Mouse (Mus musculus) adrenal gland, postnatal 4 days (tissue): Measurements from ENCODE around the gene Epb41. TPM values are rescaled to one million over a fixed set of nuclear protein-coding genes. Genes with fewer than 3 reads are reported as not detected.
A peak's percentile ranks its signal among the peaks of the same experiment; 100 is the strongest.

Experiments
- DNase-seq, 2 experiments: peaks; one replicate each; pipeline ENCODE4 v3.0.0; 2021 to 2022; ENCODE audit warnings: low spot score in 2 of 2, mixed read lengths in 2 of 2
- total RNA-seq, 2 experiments: library from RNA; stranded (reverse); gene quantifications; 2 replicates each; pipeline ENCODE4 v1.2.3; 2021

The Epb41 gene
- total RNA-seq, 2 experiments from 2014 or later: 67.2 to 91.2 TPM

- DNase-seq: no peak
Observed at GRCm38 (mm10) chr4:132075796-132076195, 675 bp upstream of the Epb41 start.

DNA sequence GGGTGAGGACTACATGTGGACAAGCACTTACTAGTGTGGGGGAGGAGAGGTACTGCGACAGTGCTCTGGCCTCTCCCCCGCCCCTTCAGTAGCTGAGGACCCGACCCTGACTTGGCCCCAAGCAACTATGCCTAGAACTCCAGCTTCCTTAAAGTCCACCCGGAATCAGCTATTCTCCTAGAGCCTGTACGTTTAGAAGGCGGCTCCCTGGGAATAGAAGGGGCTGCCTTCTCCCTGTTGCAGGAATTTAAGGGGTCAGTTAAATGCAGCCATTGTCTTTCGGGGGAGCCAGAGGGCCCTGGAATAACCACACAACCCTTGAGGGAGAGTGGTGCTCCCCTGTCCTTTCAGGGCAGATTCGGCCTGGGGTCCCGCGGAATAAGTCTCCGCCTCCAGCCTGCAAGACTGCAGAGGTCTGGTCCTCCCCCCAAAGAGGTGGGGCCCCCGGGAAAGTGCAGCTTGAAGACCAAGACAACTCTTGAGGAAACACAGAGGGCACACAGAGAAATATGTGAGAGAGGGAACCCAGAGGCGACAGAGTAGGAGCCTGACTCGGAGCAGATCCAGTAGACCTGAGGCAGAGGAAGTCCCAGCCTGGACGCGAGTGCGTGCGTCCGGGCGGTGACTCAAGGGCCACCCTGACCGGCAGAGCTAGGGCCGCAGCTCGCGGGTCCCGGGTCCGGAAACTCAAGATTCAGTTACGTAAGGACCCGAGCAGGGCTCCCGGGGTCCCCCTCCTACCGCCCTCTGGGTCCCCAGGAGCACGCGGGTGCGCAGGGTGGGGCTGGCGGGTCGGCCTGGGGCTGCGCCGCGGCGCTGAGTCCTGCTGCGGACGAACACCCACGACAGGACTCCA is 816 bp downstream of the Epb41 start, which contains the start of gene Gm10300:
TSS of gene Gm10300 (plus strand) at position 621 of the 856 bp plus-strand sequence.
- DNase-seq: no peak

GRCm38 (mm10) chr4:132072946-132073345 is 2.2 kb downstream of the Epb41 start:
- no peak for DNase-seq

DNA sequence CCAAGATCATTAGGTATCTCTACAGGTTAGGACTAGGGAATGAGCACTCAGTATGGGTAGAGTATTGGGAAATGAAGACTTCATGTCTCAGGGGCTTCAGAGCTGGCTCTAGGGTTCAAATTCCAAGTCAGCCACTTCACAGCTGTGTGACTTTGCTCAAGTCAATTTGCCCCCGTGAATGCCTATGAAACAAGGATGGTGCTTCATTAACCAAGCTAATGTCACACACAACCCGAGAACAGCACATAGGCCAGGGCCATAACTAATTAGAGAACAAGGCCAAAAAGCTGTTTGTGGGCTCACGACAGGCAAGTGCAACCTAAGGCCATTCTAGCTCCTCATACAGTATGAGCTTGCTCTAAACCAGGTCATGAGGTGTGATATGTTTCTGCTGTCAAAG is 3.0 kb downstream of the Epb41 start:
- DNase-seq: no peak

DNA sequence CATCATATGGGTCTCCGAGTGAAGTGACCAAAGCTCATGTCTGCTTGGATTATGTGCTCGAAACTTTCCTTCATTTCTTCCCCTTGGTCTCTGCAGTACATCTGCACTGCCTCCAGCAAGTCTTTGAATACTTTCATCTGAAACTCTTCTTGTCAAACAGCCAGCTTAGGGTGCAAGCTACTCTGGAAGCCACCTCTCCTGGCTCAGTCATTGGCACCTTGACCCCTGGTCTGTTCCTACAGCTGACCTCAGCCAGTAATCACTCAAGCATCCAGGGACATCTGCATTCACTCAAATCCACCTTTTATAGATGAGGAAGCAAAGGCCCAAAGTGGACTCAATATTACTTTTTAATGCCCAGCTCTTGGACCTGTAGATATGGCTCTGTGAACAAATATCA is 3.4 kb downstream of the Epb41 start:
- DNase-seq: no peak

DNA sequence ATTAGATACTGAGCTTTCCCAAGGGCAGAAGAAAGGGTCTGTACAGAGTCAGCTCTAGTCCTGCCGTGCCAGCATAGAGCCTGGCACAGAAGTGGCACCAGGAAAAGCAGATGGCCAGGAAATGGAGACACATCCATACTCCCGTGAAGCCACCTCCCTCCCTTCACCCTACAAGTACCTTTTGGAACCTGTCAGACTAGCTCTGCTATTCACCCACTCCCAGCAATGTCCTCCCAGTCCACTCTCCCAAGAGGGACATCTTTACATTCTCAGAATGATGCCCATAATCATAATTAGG is 7.2 kb downstream of the Epb41 start:
- DNase-seq: no peak

GRCm38 (mm10) chr4:132067112-132067937 is 7.8 kb downstream of the Epb41 start:
- no peak for DNase-seq

GRCm38 (mm10) chr4:132066101-132066773 is 8.9 kb downstream of the Epb41 start:
- DNase-seq: peak; percentile 31 to 40

DNA sequence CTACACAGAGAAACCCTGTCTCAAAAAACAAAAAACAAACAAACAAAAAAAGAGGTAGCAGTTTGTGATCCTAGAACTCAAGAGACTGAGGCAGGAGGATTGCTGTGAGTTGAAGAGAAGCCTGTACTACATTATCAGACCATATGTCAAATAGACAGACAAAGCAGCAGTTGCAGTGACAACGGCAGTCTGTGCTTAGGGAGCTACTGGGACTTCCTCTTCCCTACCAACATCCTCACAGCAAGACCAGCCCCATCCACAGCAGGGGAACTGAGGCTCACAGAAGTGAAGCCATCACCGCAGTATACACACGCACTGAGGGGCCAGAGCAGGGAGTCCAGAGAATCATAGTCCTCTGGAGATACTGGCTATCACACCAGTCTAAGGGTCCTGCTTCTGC is 9.5 kb downstream of the Epb41 start:
- no peak for DNase-seq

- no peak for DNase-seq
Observed at GRCm38 (mm10) chr4:132064550-132064949, 10.6 kb downstream of the Epb41 start.

GRCm38 (mm10) chr4:132062934-132063884 is 11.9 kb downstream of the Epb41 start:
- no peak for DNase-seq

DNA sequence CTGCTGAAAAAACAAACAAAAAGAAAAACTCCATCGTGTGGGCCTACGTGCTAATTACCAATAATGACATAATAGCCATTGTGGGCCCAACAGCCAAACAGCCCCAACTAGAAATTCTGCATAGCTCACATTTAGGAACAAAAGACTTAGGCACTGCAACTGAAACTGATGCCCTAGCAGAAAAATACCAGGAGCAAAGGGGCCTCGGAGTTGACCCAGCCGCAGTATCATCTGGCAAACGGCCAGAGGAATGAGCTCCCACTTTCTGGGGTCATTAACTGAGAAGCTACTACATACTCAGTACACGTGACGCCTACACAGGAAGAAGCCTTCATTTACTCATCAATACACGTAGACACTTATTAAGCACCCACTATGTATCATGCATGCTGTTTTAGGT is 12.8 kb downstream of the Epb41 start:
- no peak for DNase-seq

- DNase-seq: no peak
Observed at GRCm38 (mm10) chr4:132060040-132060832, 14.9 kb downstream of the Epb41 start.

DNA sequence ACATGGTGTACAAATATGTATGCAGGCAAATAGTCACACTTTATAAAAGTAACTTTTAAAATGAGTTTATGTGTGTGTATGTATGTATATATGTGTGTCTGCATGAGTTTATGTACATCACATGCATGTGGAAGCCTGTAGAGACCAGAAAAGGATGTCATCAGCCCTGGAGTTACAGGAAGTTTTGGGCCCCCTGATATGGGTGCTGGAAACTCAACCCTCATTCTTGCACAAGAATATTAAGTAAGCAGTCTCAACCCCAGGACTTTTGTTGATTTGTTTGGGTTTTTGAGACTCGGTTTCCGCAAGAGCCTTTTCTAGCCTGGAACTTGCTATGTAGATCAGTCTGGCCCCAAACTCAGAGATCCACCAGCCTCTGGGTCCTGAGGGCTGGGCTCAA is 15.6 kb downstream of the Epb41 start:
- DNase-seq: no peak

DNA sequence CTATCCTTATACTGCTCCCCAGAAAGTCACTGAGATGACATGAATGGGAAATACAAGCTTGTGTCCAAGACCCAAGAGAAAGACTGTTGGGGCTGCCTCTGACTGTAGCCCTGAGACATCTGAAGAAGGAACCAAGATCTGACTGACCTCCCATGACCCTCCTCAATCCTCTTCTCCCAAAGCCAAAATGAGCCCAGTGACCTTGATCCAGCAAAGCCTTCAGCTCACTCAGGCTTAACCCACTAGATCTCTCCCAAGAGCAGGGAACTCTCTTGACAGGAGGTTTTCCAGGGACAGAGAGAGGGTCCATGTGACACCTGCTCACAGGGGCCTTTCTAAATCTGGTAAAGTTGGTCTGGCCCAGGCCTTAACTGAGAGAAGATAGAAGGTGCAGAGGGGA is 17.8 kb downstream of the Epb41 start:
- DNase-seq: no peak

GRCm38 (mm10) chr4:132051321-132052275 is 23.5 kb downstream of the Epb41 start:
- DNase-seq: no peak

DNA sequence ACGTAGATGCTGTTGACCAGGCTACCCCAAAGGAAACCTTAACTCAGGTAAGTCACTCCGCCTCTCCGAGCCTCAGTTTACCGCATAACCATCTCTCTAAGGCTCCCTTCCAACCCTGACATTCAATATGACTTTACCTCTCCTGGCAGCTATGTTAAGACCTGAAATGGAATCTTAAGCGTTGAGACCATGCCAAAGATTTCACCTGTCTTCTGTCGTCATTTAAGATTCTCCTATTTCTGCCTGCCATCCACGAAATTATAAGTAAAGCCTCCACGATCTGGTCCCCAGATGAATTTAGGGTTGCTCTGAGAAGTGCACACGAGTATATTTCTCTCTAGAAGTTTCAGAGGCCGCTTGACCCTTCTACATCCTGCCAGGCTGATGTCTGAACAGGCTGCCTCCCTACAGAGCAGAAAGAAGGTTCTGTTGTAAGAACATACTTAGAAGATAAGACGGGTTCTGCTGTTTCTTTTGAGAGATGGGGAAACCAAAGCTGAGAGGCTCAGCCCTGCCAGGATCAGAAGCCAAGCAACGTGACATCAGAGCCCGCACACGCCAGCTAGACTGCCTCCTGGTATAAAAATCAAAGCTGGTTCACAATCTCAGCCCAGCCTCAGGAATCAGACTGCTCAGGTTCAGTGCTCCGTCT is 25.4 kb downstream of the Epb41 start:
- no peak for DNase-seq

DNA sequence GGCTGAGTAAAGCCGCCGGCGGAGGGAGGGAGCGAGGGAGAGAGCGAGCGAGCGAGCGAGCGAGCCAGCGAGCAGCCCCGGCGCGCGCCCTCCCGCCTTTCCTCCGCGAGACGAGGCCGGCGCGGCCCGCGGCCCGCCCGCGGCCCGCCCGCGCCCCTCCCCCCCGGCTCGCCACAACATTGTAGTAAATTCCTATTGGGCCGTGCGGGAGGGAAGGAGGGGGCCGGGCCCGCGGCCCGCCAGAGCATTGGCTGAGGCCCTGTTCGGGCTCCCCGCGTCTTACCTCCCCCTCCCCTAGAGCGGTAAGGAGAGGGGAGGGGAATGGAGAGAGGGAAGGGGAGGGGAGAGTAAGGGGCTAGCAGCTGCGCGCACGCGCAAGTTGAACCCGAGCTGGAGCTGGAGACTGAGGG is 26.1 kb downstream of the Epb41 start:
- peak; percentile 71 to 76 for DNase-seq
